Mouse (Mus musculus) c-Kit-positive CD71-negative TER-119-negative erythroid progenitor cells, embryonic 14.5 days (primary cell): ENCODE measurements around the gene Acoxl.

ENCODE experiments used
- DNase-seq: peaks from one replicate; pipeline ENCODE4 v3.0.0-alpha.2; 2013; ENCODE audit warnings: low read depth

Gene Acoxl

GRCm38 (mm10) chr2:127894890-127895289 is 56.2 kb downstream of the Acoxl start:
- DNase-seq: no peak

GRCm38 (mm10) chr2:127897718-127898117 is 59.0 kb downstream of the Acoxl start:
- DNase-seq: no peak

DNA sequence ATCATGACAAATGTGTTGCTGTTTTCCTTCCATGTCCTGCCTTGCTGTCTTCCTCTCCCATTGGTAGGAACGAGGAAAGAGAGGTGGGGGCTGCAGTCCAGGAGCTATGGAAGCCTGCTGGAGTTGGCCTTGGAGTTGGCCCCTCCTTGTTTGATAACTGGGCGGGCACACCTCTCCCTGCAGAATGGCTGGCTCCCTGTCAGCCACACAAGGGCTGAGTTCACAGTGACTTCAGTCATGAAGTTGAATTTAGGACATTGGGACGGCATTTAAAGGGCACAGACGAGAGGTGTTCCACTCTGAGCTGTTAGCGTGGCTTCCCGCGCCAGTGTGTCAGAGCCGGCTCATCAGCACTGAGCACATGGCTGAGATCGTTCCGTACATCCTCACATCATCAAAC is 66.2 kb downstream of the Acoxl start:
- no peak for DNase-seq

DNA sequence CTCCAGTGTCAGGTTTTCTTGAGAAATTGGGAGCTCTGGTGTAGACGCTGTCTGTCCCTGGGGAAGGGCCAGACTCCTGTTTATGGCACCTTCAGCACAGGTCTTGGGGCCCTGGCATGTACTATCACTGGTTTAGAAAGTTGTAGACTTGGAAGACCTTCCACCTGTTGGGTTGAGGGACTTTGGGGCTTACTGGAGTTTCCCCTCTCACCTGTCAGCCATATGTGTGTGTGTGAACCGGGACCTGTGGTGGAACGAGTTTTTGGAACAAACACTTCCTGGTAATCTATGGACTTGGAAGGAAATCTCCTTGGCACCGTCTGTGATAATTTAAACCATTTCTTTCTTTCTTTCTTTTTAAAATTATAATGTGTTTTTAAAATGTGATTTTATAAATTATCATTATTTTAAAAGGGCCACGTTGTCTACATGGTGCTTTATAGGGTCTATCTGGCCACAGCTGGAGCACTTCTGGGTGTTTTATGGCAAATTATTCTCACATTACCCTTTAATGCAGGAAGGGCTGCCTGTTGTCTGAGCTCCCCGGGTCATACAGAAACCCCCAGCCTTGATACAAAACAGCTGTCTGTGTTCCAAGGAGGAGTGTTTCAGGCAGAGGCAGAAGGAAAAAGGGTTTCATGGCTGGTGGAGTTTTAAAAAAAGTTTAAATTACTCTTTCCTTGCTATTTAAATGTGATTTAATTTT is 68.5 kb downstream of the Acoxl start:
- DNase-seq: no peak

- DNase-seq: no peak
These were observed 69.0 kb downstream of the Acoxl start for GRCm38 (mm10) chr2:127907679-127908042.

DNA sequence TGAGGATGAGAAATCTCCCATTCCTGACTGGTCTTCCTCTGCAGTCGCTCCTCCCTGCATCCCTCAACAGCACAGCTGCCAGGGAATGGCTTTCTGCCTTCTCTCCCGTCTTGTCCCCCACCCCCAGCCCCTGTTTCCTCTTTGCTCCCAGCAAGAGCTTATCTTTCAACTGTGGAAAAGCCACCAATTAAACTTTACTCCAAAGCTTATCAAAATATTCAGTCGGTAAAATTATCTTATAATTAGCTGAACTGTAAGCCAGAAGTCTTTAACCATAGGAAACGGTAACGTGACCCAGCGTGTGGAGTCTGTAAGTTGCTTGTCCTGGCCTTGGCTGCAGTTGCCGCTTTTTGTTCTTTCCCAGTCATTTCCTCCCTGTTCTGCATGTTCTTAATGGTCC is 70.2 kb downstream of the Acoxl start:
- no peak for DNase-seq

GRCm38 (mm10) chr2:127909790-127910189 is 71.1 kb downstream of the Acoxl start:
- no peak for DNase-seq

DNA sequence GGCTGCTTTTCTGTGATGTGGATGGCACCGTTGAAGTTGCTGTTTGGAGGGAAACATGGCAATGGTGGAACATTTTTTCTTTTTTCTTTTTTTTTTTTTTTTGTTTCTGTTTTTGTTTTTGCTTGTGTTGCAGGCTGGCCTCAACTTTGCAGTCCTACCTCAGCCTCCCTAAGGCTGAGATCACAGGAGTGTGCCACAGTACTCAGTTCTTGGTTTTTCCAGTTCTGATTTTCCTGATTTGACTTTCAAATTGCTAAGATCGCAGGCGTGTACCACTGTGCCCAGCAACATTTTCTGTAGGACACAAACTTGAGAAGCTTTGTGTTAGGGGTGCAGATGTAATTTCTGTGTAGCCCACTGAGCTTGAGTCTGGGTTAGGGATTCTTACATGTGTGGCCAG is 72.9 kb downstream of the Acoxl start:
- DNase-seq: no peak

- DNase-seq: no peak
These were observed 75.4 kb downstream of the Acoxl start for GRCm38 (mm10) chr2:127914047-127914446.

- DNase-seq: no peak
These were observed 78.2 kb downstream of the Acoxl start for GRCm38 (mm10) chr2:127916804-127917410.

- DNase-seq: no peak
These were observed 81.1 kb downstream of the Acoxl start for GRCm38 (mm10) chr2:127919740-127920139.

DNA sequence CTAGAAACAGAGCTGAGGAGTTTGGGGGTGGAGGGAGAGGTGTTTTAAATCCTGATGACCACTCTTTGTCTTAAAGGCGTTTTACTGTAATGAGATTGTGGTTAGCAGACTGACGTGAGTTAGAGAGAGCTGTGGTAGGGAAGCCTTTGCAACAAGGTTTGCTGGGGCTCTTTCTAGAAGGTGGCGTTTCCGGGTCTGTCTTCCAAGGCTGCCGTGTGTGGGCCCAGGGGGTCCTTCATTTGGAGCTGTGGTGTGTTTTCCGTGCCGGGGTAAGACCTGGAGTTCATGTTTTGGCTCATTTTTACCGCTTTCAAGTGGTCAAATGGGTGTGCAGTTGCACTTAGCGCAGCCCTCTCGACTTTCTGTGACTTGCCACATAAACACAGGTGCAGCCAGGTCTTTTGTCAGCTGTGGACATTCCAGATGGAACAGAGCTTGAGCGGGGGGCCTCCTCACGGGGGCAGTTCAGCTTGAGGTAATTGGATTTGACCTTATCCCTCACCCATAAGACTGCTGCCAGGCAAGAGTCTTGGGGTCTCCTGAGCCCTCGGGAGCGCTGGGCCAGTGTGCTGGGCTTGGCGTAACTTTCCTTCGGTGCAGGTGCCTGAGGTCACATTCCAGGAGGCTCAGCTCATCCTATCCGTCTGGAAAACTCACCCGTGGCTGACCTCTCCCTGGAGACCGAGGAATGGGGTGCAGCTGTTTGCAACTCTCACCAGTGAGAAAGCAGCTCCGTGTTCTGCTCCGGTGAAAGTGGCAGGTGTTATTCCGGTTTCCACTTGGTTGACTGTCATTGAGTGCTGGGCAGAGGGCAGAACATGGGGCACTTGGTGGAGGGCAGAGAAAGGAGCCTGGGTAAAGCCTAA is 83.6 kb downstream of the Acoxl start:
- no peak for DNase-seq

DNA sequence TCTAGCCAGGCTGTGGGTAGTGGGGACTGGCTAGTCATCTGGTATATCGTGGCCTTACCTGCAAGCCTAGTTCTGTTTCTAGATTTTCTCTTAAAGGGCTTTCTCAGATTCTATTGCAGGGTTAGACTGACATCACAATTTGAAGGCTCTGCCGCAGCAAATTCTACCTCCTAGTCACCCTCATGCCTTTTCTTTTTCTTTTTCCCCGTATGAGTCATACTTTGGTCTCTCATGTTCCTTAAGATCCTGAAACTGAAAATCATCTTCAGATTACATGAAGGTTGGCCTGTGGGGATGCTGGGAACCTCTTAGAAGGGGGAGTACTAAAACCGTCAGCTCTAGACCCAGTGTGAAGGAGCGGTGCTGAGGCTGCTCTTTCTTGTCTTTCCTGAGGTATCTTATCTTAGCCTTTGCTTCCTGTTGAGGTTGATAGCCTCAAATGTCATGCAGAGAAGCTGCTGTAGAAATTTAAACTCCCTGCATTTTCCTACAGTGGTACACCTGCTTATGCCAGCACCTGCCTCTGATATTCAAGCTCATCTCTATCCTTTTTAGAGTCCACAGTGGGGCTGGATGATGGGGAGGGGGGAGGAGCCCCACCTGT is 84.5 kb downstream of the Acoxl start:
- no peak for DNase-seq

DNA sequence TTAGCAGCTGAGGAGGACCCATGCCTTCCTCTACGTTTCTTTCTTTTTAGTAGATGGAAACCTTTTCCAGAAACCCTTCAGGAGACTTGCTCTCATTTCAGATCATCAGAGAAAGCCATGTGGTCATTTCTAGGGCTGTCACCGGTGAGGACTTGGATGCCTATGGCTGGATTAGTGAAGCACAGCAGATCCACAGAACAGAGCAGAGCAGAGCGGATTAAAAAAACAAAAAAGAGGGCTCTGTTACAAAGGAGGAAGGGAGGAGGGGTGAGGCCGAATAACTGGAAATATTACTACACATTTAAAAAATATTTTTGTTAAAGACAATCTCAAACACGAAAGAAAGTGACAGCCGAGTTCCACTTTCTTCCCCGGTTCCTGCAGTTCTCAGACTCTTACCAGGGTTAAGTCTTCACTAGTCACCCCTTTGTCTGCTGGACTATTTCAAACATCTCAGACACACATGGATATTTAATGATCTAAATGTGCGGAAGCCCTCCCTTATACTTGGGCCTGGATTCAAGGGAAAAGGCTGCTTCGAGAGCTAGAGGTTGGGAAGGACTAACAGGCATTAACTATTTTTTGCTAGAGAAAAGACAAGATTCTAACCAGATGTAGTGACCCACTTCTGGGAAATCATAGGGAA is 88.1 kb downstream of the Acoxl start:
- DNase-seq: no peak

DNA sequence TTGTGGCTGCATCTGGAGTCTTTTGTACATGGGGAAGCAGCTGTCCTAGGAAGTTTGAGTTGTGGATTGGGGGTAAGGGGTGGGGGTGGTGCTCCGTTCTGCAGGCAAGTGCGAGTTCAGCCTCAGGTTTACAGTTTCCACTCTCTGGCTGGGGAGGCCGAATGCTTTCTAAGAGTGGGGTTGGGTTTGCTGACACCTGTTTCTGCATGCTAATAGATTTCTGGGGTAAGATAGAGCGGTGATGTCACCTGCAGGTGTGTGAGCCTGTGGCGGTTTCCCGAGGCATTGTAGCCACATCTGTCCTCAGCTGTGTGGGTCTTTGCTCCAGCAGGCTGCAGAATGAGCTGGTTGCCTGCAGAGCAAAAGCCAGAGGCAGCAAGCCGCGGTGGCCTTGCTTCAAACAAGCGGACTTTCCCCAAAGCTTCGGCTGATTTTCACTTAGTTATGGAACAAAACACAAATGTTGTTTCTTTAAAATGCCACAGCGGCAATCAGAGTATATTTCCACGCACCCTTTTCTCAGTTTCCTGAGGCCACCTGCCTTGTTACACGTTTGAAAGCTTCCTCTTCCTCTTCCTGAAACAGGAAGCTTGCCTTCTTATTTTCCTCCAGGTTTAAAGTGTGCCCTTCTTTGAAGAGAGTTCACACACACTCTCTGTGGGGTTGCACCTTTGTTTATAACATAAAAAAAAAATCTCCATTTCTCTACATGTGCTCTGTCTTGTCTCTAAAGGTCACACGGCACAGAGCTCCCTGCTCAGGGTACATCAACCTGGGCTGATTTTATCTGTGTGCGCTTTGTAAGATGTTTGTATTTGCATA is 89.0 kb downstream of the Acoxl start:
- no peak for DNase-seq

- DNase-seq: no peak
These were observed 89.6 kb downstream of the Acoxl start for GRCm38 (mm10) chr2:127928279-127928678.

- no peak for DNase-seq
These were observed 90.2 kb downstream of the Acoxl start for GRCm38 (mm10) chr2:127928871-127929270.

DNA sequence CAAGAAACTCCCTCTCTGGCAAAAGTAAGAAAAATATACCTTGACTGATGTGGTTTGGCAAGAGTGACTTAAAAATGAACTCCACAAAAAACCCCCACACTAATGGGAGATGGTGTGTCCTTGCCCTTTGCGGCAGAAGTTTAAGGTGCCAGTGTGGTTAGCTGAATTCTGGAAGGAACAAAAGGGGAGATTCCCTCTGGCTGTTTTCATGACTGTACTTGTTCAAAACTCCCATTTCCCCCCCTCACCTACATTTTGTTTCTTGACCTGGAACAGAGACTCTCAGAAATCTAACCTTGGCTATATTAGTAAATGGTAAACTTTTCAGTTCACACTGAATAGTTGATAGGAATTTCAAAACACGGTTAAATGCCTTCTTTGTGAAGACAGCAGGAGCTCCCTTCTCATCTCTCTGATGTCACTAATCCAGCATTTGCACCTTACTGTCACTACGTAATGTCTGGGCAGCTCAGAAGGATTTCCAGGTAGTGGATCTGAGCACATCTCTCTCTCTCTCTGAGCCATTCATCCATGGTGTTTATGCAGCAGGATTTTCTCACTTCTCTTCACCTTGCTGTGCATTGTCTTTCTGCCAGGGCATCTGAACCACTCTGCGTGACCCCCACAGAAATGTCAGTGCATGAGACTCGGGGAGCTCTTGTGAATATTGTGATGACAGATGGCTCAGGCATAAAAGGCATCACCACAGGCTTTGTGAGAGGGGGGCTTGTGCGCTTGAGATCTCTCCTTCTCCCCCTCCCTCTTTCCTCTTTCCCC is 91.5 kb downstream of the Acoxl start:
- no peak for DNase-seq

GRCm38 (mm10) chr2:127931576-127931975 is 92.9 kb downstream of the Acoxl start:
- DNase-seq: no peak

DNA sequence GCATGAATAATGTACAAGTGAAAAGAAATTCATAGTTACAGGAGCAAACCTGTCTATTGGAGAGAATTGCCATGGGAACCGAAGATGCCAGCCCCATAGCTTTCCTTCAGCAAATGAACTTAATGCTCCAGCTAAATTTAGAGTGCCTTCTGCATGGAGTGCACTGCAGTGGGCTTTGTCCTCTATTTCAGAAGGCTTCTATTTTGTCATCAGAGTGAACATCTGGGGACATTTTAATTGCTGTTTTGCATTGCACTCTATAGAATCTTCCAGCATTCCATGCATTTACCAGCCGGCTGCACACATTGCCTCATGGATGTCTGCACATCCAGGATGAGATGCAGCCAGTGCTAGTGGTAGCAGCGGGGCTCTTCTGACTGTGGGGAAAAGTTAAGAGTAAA is 94.9 kb downstream of the Acoxl start:
- DNase-seq: no peak

GRCm38 (mm10) chr2:127937079-127937478 is 98.4 kb downstream of the Acoxl start:
- DNase-seq: no peak
